Mouse (Mus musculus) bone marrow macrophage, adult 2 months (primary cell): ENCODE results near the gene G6pc.

Experiments
- CTCF ChIP-seq: IDR thresholded peaks from 2 replicates; pipeline ENCODE4 v1.5.1; 2012; ENCODE audit warnings: low read depth, mild to moderate bottlenecking, low read length, moderate library complexity
- POLR2A ChIP-seq: IDR thresholded peaks from 2 replicates; pipeline ENCODE4 v1.6.1; 2012; ENCODE audit warnings: mild to moderate bottlenecking, low read depth, low read length, borderline replicate concordance

GRCm38 (mm10) chr11:101359776-101360175, 7.6 kb upstream of the G6pc start:
- TF ChIP-seq POLR2A (no peak), CTCF (no peak)
